Mouse (Mus musculus) heart, adult 2 months (tissue): Measurements from ENCODE around the gene Il1r2. TPM values are rescaled to one million over a fixed set of nuclear protein-coding genes. Genes with fewer than 3 reads are reported as not detected.

ENCODE experiments used
- DNase-seq, 2 experiments: peaks; one replicate each; pipeline ENCODE4 v3.0.0; 2021
- H3K27ac ChIP-seq: fragments of 200-600 bp; 2 replicates; pipeline ENCODE4 v1.8.1; 2022
- H3K27me3 ChIP-seq: fragments of 200-500 bp; 2 replicates; pipeline ENCODE4 v1.6.1; 2012; ENCODE audit warnings: mild to moderate bottlenecking, low read length, inconsistent platforms, mixed read lengths; ENCODE audit not compliant: control insufficient read depth, insufficient read depth
- H3K36me3 ChIP-seq: fragments of 200-500 bp; 2 replicates; pipeline ENCODE4 v1.6.1; 2012; ENCODE audit warnings: low read length, inconsistent platforms; ENCODE audit not compliant: control insufficient read depth, insufficient read depth
- H3K4me1 ChIP-seq: fragments of 200-500 bp; 2 replicates; pipeline ENCODE4 v1.6.1; 2011; ENCODE audit warnings: low read length; ENCODE audit not compliant: control insufficient read depth, insufficient read depth
- H3K4me3 ChIP-seq: fragments of 200-600 bp; 2 replicates; pipeline ENCODE4 v1.8.1; 2022
- H3K79me2 ChIP-seq: fragments of 200-500 bp; replicated peaks from 2 replicates; pipeline ENCODE4 v1.6.1; 2012; ENCODE audit warnings: mild to moderate bottlenecking, inconsistent platforms, low read length, moderate library complexity, mixed read lengths; ENCODE audit not compliant: control insufficient read depth, insufficient read depth
- H3K9ac ChIP-seq: fragments of 200-500 bp; 2 replicates; pipeline ENCODE4 v1.6.1; 2012; ENCODE audit warnings: low read depth, mild to moderate bottlenecking, control low read depth, inconsistent platforms, low read length, mixed read lengths
- CTCF ChIP-seq: fragments of 200-600 bp; IDR thresholded peaks from 2 replicates; pipeline ENCODE4 v1.8.1; 2022; ENCODE audit warnings: antibody characterized with exemption, mild to moderate bottlenecking, moderate library complexity
- EP300 ChIP-seq: fragments of 200-500 bp; IDR thresholded peaks from 2 replicates; pipeline ENCODE4 v1.6.1; 2011; ENCODE audit warnings: low read depth, low read length, control low read depth; ENCODE audit not compliant: insufficient read depth
- POLR2A ChIP-seq: fragments of 200-500 bp; IDR thresholded peaks from 2 replicates; pipeline ENCODE4 v1.6.1; 2011; ENCODE audit warnings: mild to moderate bottlenecking, low read depth, low read length, control low read depth; ENCODE audit not compliant: insufficient read depth
- WGBS: fragments of 180-500 bp; shearing (Covaris S2); methylation state at CpG from one replicate; pipeline ENCODE4 v1.1.7; 2018; 5-methylcytosine and 5-hydroxymethylcytosine counted together
- intact Hi-C: fragments of 180-260 bp; cut with DNase I; formaldehyde crosslinking; loops from one replicate; pipeline ENCODE4 v1.15.1; 2025
- long read RNA-seq: library from polyadenylated mRNA; stranded (forward); transcript quantifications from one replicate; pipeline ENCODE4 v2.0.0, GENCODE M21; 2021
- polyA plus RNA-seq: library from polyadenylated mRNA; depleted of rRNA; stranded (reverse); fragments of >200 nt; gene quantifications from 2 replicates; pipeline ENCODE4 v1.2.3, GENCODE M21; 2012; rRNA removed
- total RNA-seq, 2 experiments: library from RNA; stranded (reverse); gene quantifications; 2 replicates each; pipeline ENCODE4 v1.2.3; 2021

The Il1r2 gene
- total RNA-seq (under 1 TPM in 1 of 2 experiments, not detected in 1; 0.23 TPM), polyA plus RNA-seq (0.20 TPM in 2 replicates)
- long read RNA-seq, result 0 reads

- no peak for DNase-seq
- Histone ChIP-seq H3K4me3 (no peak within 1 kb of the TSS), H3K79me2 (no peaks in the 10 kb centered on the region), H3K27me3 (no peaks in the 10 kb centered on the region), H3K9ac (no peak within 1 kb of the TSS), H3K4me1 (no peaks in the 10 kb centered on the region), H3K27ac (no peak within 1 kb of the TSS), H3K36me3 (no peaks in the 10 kb centered on the region)
- WGBS, result 96% methylated on average over 5 of the region's 5 CpGs
- no peak for TF ChIP-seq EP300
- intact Hi-C loops, result no loop called here
These were observed at the start of gene Il1r2 for GRCm38 (mm10) chr1:40073779-40074178. TSS of gene Il1r2 (plus strand) at chr1:40074079.

DNA sequence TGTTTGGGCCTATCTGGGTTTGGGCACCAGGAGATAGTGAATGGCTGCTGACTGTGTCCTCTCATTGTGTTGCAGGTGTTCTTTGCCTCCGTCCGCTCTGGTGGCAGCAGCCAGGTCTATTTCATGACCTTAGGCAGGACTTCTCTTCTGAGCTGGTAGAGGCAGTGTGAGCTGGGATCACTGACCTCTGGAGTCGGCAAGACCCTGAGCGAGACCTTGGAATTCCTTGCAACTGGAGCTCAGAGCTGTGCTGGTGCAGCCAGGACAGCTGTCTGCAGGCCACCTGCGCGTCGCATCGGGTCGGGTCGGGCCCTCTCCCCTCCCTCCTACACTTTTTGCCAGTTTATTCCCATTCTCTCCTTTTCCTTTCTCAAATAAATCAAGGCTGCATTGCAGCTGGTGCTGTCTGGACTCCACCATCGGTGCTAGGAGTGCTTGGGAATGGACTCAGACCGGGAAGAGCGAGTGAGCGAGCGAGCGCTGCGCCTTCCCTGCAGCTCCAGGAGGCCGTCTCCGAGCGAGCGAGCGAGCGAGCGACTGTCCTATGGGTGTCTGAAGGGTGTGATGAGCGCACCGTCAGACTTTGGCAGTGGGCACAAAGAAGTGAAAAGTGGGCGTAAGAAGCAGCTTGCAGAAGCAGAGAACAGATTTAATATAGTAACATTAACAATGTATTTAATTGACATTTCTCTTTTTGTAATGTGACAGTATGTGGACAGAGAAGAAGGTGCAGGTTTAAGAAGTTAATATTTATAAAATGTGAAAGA, 49.1 kb upstream of the Il1r2 start:
- Histone ChIP-seq H3K79me2 (no peaks in the 10 kb centered on the region), H3K27me3 (no peaks in the 10 kb centered on the region), H3K36me3 (no peaks in the 10 kb centered on the region), H3K4me1 (no peaks in the 10 kb centered on the region), H3K27ac (no peak overlapping the region), H3K9ac (no peak overlapping the region), H3K4me3 (no peak overlapping the region)
- DNase-seq, result no peak
- TF ChIP-seq POLR2A (no peak), CTCF (no peak), EP300 (no peak)
- WGBS, result 90% methylated on average over 27 of the region's 27 CpGs
- intact Hi-C loops, result no loop called here

- intact Hi-C loops, result no loop called here
- Histone ChIP-seq H3K79me2 (no peaks in the 10 kb centered on the region), H3K27ac (no peak overlapping the region), H3K4me1 (no peaks in the 10 kb centered on the region), H3K9ac (no peak overlapping the region), H3K4me3 (no peak overlapping the region), H3K36me3 (no peaks in the 10 kb centered on the region), H3K27me3 (no peaks in the 10 kb centered on the region)
- TF ChIP-seq CTCF (no peak), EP300 (no peak), POLR2A (no peak)
- 87% methylated on average over 5 of the region's 5 CpGs for WGBS
- no peak for DNase-seq
These were observed 48.5 kb upstream of the Il1r2 start for GRCm38 (mm10) chr1:40025416-40025815.

DNA sequence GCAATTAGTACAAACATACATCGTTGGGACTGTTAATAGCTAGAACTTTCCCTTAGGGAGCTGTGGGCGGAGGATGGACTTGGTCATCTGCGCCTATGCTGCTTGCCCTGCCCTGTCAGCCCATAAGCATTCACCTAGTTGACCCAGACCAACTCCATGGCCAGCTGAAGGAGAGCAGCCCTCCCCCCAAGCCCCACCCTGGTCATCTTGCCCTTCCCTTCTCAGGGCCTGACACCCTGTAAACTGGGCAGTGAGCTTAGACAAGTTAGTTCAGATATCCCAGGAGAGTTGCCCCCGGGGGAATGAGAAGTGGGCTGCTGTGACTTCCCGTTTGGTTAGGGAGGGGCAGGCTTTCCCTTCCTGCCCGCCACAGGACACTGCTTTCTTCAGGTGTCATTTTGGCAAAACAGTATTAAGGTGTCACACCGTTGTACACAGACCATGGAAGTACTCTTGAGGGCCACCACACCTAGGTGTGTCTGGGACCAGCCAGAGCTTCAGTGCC, 46.7 kb upstream of the Il1r2 start:
- Histone ChIP-seq H3K4me3 (no peak overlapping the region), H3K27me3 (no peaks in the 10 kb centered on the region), H3K9ac (no peak overlapping the region), H3K27ac (no peak overlapping the region), H3K79me2 (no peaks in the 10 kb centered on the region), H3K36me3 (no peaks in the 10 kb centered on the region), H3K4me1 (no peaks in the 10 kb centered on the region)
- DNase-seq, result no peak
- WGBS, result 64% methylated on average over 7 of the region's 7 CpGs
- intact Hi-C loops, result no loop called here
- TF ChIP-seq EP300 (no peak), CTCF (no peak), POLR2A (no peak)

DNA sequence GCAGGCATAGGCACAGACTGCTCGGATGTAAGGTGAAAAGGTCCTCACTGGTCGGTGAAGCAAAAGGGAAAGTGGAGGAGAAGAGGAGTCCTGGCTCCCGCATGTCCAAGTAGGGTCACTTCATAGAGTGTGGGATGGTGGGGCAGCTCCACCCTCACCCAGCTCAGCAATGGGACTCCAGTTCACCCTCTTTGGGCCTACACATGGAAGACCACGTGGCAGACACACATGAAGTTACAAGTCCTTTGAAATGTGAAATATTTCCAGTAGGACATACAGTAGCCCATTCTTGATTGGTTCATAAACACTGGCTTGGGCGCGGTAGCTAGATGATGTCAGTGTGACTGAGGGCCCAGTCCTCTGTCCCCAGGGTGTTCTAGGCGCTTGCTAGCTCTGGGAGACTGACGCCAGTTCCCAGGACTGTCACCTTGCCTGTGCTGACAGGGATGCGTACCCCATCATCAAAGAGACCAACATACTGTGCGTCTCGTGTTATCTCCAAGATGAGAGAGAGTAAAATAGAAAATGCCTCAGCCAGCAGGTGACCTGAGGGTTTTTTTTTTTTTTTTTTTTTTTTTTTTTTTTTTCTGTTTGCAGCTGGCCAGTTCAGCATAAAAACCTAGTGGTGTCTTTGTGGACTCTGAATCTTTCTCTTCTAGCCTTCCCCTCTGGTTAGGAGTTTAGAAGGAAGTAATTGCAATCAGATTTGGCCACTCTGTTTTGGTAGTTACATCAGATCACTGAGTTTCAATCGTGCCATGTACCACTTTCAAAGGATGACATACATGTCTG, 45.5 kb upstream of the Il1r2 start:
- no peak overlapping the region for H3K4me3 ChIP-seq
- no peak for TF ChIP-seq POLR2A
- no peak for TF ChIP-seq CTCF
- no peak for TF ChIP-seq EP300
- H3K4me1 ChIP-seq, result no peaks in the 10 kb centered on the region
- no peaks in the 10 kb centered on the region for H3K36me3 ChIP-seq
- no peaks in the 10 kb centered on the region for H3K27me3 ChIP-seq
- intact Hi-C loops, result no loop called here
- no peak overlapping the region for H3K27ac ChIP-seq
- H3K9ac ChIP-seq, result no peak overlapping the region
- no peak for DNase-seq
- no peaks in the 10 kb centered on the region for H3K79me2 ChIP-seq
- 68% methylated on average over 12 of the region's 12 CpGs for WGBS

DNA sequence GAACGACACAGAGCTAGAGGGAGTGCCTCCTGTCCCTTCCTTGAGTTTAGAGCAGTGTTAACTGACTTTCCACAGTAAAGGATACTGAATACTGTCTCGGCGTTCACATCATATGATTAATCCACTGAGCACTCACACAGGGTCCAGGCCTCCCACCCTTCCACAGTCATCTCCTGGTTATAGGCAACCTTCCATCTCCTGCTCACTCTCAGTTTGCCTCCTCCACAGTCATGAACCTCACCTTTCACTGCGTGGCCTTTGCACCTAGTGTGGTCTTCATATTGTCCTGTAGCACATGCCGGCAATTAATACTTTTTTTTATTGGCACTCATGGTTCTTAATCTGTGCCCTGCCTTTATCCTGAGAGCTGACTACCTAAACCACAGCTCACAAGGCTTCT, 44.3 kb upstream of the Il1r2 start:
- Histone ChIP-seq H3K36me3 (no peaks in the 10 kb centered on the region), H3K27me3 (no peaks in the 10 kb centered on the region), H3K79me2 (no peaks in the 10 kb centered on the region), H3K9ac (no peak overlapping the region), H3K27ac (no peak overlapping the region), H3K4me1 (no peaks in the 10 kb centered on the region), H3K4me3 (no peak overlapping the region)
- TF ChIP-seq CTCF (no peak), EP300 (no peak), POLR2A (no peak)
- intact Hi-C loops, result no loop called here
- WGBS, result 95% methylated on average over 5 of the region's 5 CpGs
- no peak for DNase-seq
